Mouse (Mus musculus): ENCODE data around the gene Ackr1. TPM values are rescaled to one million over a fixed set of nuclear protein-coding genes. Genes with fewer than 3 reads are reported as not detected.
"Not testable (repeated sequence)": the region's sequence is repeated elsewhere in the genome, so short reads cannot be mapped to it uniquely, and the experiment has no call there.

Gene Ackr1
- polyA plus RNA-seq, 3 experiments from 2014 or later, result not detected

GRCm38 (mm10) chr1:173348527-173348926, 15.0 kb upstream of the Ackr1 start:
- no peak for ATAC-seq

GRCm38 (mm10) chr1:173345112-173345511, 11.6 kb upstream of the Ackr1 start:
- ATAC-seq, result no peak

GRCm38 (mm10) chr1:173343934-173344333, 10.4 kb upstream of the Ackr1 start:
- no peak for ATAC-seq

GRCm38 (mm10) chr1:173342425-173342824, 8.9 kb upstream of the Ackr1 start:
- ATAC-seq, result no peak

GRCm38 (mm10) chr1:173339543-173339942, 6.0 kb upstream of the Ackr1 start:
- ATAC-seq, result peak; percentile 67

GRCm38 (mm10) chr1:173337008-173337407, 3.5 kb upstream of the Ackr1 start:
- ATAC-seq, result no peak

- ATAC-seq, result no peak
These were observed 2.4 kb upstream of the Ackr1 start for GRCm38 (mm10) chr1:173335903-173336302.

GRCm38 (mm10) chr1:173332418-173332817, 1.1 kb downstream of the Ackr1 start:
- no peak for ATAC-seq

- no peak for ATAC-seq
These were observed 3.8 kb downstream of the Ackr1 start for GRCm38 (mm10) chr1:173329743-173330142.

- ATAC-seq, result no peak
These were observed 4.4 kb downstream of the Ackr1 start for GRCm38 (mm10) chr1:173329185-173329584.

- ATAC-seq, result no peak
These were observed 5.1 kb downstream of the Ackr1 start for GRCm38 (mm10) chr1:173328446-173328845.

GRCm38 (mm10) chr1:173326552-173326951, 7.0 kb downstream of the Ackr1 start:
- no peak for ATAC-seq

- ATAC-seq, result no peak
These were observed 8.2 kb downstream of the Ackr1 start for GRCm38 (mm10) chr1:173325395-173325794.

GRCm38 (mm10) chr1:173324961-173325360, 8.6 kb downstream of the Ackr1 start:
- ATAC-seq, result no peak

GRCm38 (mm10) chr1:173323839-173324585, 9.5 kb downstream of the Ackr1 start:
- ATAC-seq, result no peak

GRCm38 (mm10) chr1:173322249-173322627, 11.3 kb downstream of the Ackr1 start:
- no peak for ATAC-seq

GRCm38 (mm10) chr1:173321593-173322248, 11.8 kb downstream of the Ackr1 start:
- no peak for ATAC-seq

- ATAC-seq, result no peak
These were observed 15.5 kb downstream of the Ackr1 start for GRCm38 (mm10) chr1:173317925-173318477.

GRCm38 (mm10) chr1:173315725-173316124, 17.8 kb downstream of the Ackr1 start:
- no peak for ATAC-seq

- not testable (repeated sequence) for ATAC-seq
These were observed 20.0 kb downstream of the Ackr1 start for GRCm38 (mm10) chr1:173313535-173314050.

GRCm38 (mm10) chr1:173302795-173303194, 30.8 kb downstream of the Ackr1 start:
- ATAC-seq, result not testable (repeated sequence)

Measured in inflammation-experienced regulatory T-cells, adult 6 months (primary cell).